Mouse (Mus musculus): ENCODE measurements around the gene Hif1an. TPM values are rescaled to one million over a fixed set of nuclear protein-coding genes. Genes with fewer than 3 reads are reported as not detected.

Gene Hif1an
- polyA plus RNA-seq, 1 experiment from 2014 or later: 35.4 TPM

GRCm38 (mm10) chr19:44542694-44543178, 19.9 kb upstream of the Hif1an start:
- no peak for DNase-seq (ENCODE audit: low spot score)
- Histone ChIP-seq H3K27ac (no peak overlapping the region), H3K9me3 (no peaks in the 10 kb centered on the region), H3K4me3 (no peak overlapping the region), H3K36me3 (peaks cover 12% of the 10 kb centered on the region; the same call in 1 of the 2 replicates), H3K4me1 (peaks cover 11% of the 10 kb centered on the region; the same call in 1 of the 2 replicates), H3K27me3 (ENCODE audit: insufficient read depth, poor library complexity, severe bottlenecking) (peaks cover 5% of the 10 kb centered on the region; the same call in 1 of the 2 replicates)
- WGBS: 85% methylated on average over 8 of the region's 8 CpGs

- no peak overlapping the region for H3K27ac ChIP-seq
These were observed 18.3 kb upstream of the Hif1an start for GRCm38 (mm10) chr19:44544372-44544771.

GRCm38 (mm10) chr19:44544775-44545174, 17.9 kb upstream of the Hif1an start:
- Histone ChIP-seq H3K4me3 (peak overlapping the region; percentile 73), H3K27ac (no peak overlapping the region), H3K27me3 (ENCODE audit: insufficient read depth, poor library complexity, severe bottlenecking) (peaks cover 5% of the 10 kb centered on the region; the same call in 1 of the 2 replicates), H3K36me3 (peaks cover 31% of the 10 kb centered on the region), H3K4me1 (peaks cover 11% of the 10 kb centered on the region; the same call in 1 of the 2 replicates), H3K9me3 (no peaks in the 10 kb centered on the region)
- peak; percentile 85 for DNase-seq (ENCODE audit: low spot score)
- 1% methylated on average over 13 of the region's 13 CpGs for WGBS

More at GRCm38 (mm10) chr19:44544372-44544771, 18.3 kb upstream of the Hif1an start:
- peaks cover 11% of the 10 kb centered on the region; the same call in 1 of the 2 replicates for H3K4me1 ChIP-seq
- no peak overlapping the region for H3K4me3 ChIP-seq
- H3K27me3 ChIP-seq (ENCODE audit: insufficient read depth, poor library complexity, severe bottlenecking): peaks cover 5% of the 10 kb centered on the region; the same call in 1 of the 2 replicates
- peaks cover 28% of the 10 kb centered on the region for H3K36me3 ChIP-seq
- 63% methylated on average over 10 of the region's 10 CpGs for WGBS
- no peak for DNase-seq (ENCODE audit: low spot score)
- no peaks in the 10 kb centered on the region for H3K9me3 ChIP-seq

- Histone ChIP-seq H3K4me1 (peaks cover 11% of the 10 kb centered on the region; the same call in 1 of the 2 replicates), H3K4me3 (peak within 1 kb of the TSS; percentile 73), H3K27ac (peak within 1 kb of the TSS; percentile 89), H3K9me3 (no peaks in the 10 kb centered on the region), H3K27me3 (ENCODE audit: insufficient read depth, poor library complexity, severe bottlenecking) (peaks cover 5% of the 10 kb centered on the region; the same call in 1 of the 2 replicates), H3K36me3 (peaks cover 35% of the 10 kb centered on the region)
- DNase-seq (ENCODE audit: low spot score): peak; percentile 89
- WGBS: under 1% methylated on average over 47 of the region's 47 CpGs
These were observed 17.2 kb upstream of the Hif1an start, which contains the start of gene Sec31b for GRCm38 (mm10) chr19:44545321-44546041. TSS of gene Sec31b (minus strand) at chr19:44545864.

DNA sequence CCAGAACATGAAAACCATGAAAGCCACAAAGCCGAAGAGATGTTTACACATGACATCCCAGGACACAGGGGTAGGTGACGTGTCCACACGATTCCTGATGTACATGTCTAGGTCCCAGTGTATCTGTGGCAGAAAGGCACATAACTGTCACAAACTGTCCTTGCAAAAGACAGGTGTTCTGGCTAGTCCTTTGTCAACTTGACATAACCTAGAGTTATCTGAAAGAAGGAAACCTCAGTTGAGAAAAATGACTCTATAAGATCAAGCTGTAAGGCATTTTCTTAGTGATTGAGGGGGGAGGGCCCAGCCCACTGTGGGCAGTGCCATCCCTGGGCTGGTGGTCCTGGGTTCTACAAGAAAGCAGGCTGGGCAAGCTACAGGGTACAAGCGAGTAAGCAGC, 9.9 kb upstream of the Hif1an start, which contains the start of gene Gm20538:
Gene Gm20538, minus strand, starts transcription at position 101 of the 400 bp plus-strand sequence.
- Histone ChIP-seq H3K27ac (no peak within 1 kb of the TSS), H3K27me3 (ENCODE audit: insufficient read depth, poor library complexity, severe bottlenecking) (no peaks in the 10 kb centered on the region), H3K36me3 (peaks cover 60% of the 10 kb centered on the region)

DNA sequence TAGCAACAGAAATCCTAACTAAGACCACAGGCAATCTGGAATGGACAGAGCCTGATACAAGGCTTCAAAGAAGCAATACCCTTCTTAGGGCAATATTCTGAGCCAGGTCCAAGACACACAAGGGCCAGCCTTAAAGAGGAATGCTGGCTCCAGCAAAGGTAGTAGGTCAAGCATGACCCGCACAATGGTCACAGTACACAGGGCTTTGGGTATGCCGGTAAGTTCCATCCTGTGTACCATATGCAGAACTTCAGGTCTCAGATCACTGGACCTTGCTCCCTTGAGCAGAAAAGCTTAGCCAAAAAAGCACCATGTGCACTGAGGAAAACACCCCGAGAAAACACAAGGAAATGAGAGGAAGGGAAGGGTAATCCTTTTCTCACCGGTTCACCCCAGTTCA, 9.4 kb upstream of the Hif1an start:
- Histone ChIP-seq H3K27me3 (ENCODE audit: insufficient read depth, poor library complexity, severe bottlenecking) (no peaks in the 10 kb centered on the region), H3K4me1 (peaks cover 13% of the 10 kb centered on the region; the same call in 1 of the 2 replicates), H3K36me3 (peaks cover 54% of the 10 kb centered on the region), H3K9me3 (no peaks in the 10 kb centered on the region), H3K4me3 (no peak overlapping the region), H3K27ac (no peak overlapping the region)
- no peak for DNase-seq (ENCODE audit: low spot score)
- 92% methylated on average over 4 of the region's 4 CpGs for WGBS

More for the DNA sequence above, 9.9 kb upstream of the Hif1an start, which contains the start of gene Gm20538:
- WGBS: 90% methylated on average over 4 of the region's 4 CpGs
- DNase-seq (ENCODE audit: low spot score): no peak
- Histone ChIP-seq H3K4me1 (peaks cover 13% of the 10 kb centered on the region; the same call in 1 of the 2 replicates), H3K4me3 (no peak within 1 kb of the TSS), H3K9me3 (no peaks in the 10 kb centered on the region)

DNA sequence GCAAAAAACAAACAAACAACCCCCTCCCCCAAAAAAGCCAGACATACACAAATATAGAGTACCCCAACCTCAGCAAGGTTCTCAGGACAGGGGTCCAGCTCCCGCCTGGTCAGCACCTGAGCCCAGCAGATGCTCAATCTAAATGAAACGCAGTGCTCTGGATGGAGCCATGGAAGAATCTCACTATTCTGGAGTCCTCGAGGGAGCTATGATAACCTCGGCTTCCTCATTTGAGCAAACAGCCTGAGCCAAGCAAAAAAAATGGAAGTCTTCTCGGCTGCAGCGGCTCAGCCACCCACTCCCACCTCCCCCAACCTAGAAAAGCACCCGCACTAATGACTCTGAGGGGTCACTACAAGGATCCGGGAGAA, 8.2 kb upstream of the Hif1an start:
- Histone ChIP-seq H3K36me3 (peaks cover 42% of the 10 kb centered on the region), H3K27ac (peak overlapping the region; percentile 97), H3K4me3 (peak overlapping the region; percentile 90), H3K9me3 (no peaks in the 10 kb centered on the region), H3K4me1 (peaks cover 13% of the 10 kb centered on the region; the same call in 1 of the 2 replicates), H3K27me3 (ENCODE audit: insufficient read depth, poor library complexity, severe bottlenecking) (no peaks in the 10 kb centered on the region)
- no peak for DNase-seq (ENCODE audit: low spot score)
- WGBS: 5% methylated on average over 8 of the region's 8 CpGs

DNA sequence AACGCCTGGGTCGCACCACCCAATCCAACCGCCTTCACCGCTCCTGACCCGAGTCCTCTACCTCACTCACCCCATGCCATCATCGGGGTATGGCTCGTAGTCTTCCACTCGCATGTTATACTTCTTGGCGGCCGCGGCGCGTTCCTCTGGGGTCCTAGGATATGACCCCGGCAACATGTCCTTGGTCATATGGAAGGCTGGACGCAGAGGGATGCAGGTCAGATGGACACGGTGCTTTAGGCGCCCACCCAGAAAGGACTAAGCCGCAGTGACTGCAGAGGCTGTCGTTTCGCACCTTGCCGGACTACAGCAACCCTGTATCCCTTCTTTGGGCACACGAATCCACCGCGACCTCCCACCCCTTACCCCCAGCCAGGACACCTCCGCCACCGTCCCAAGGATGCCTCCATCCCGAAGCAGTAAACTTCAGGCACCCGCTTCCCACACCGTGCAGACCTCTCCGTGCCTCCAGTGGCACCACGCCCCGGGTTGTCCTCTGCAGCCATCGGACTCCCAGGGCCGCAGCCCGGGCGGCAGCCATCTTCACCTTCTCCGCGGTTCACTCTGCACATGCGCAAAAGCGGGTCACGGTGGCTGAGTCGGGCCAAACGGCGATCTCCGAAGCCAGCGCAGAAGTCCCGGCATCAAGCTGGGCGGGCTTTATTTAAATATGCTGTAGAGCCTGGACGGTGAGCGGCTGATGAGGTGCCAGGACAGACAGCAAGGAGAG, 7.6 kb upstream of the Hif1an start, which contains the start of gene Ndufb8:
Gene Ndufb8, minus strand, starts transcription at position 580 of the 730 bp plus-strand sequence.
- H3K27me3 ChIP-seq (ENCODE audit: insufficient read depth, poor library complexity, severe bottlenecking): no peaks in the 10 kb centered on the region
- H3K9me3 ChIP-seq: no peaks in the 10 kb centered on the region
- H3K4me1 ChIP-seq: peaks cover 13% of the 10 kb centered on the region; the same call in 1 of the 2 replicates
- H3K4me3 ChIP-seq: peak within 1 kb of the TSS; percentile 90
- WGBS: under 1% methylated on average over 50 of the region's 50 CpGs
- DNase-seq (ENCODE audit: low spot score): peak; percentile 97
- H3K36me3 ChIP-seq: peaks cover 37% of the 10 kb centered on the region
- peak within 1 kb of the TSS; percentile 97 for H3K27ac ChIP-seq

DNA sequence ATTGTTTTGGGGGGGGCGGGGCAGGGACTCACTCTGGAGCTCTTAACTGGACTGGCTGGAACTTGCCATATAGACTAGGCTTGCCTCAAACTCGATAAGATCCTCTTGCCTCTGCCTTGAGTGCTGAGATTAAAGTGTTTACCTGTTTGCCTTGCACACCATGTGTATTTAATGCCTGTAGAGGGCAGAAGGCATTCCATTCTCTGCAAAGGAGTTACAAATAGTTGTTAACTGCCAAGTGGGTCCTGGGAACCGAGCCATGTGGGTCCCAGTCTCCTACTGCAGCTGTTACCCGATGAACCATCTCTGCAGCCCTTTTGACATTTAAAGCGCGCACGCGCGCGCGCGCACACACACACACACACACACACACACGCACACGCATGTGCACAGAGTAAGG, 1.4 kb downstream of the Hif1an start:
- H3K4me1 ChIP-seq: peaks cover 12% of the 10 kb centered on the region
- no peak overlapping the region for H3K27ac ChIP-seq
- DNase-seq (ENCODE audit: low spot score): no peak
- H3K27me3 ChIP-seq (ENCODE audit: insufficient read depth, poor library complexity, severe bottlenecking): no peaks in the 10 kb centered on the region
- peaks cover 44% of the 10 kb centered on the region for H3K36me3 ChIP-seq
- no peaks in the 10 kb centered on the region for H3K9me3 ChIP-seq
- H3K4me3 ChIP-seq: no peak overlapping the region; the same call in 1 of the 2 replicates
- WGBS: 96% methylated on average over 14 of the region's 14 CpGs

GRCm38 (mm10) chr19:44567763-44568162, 5.1 kb downstream of the Hif1an start:
- no peak overlapping the region for H3K27ac ChIP-seq
- H3K36me3 ChIP-seq: peaks cover 81% of the 10 kb centered on the region
- H3K9me3 ChIP-seq: no peaks in the 10 kb centered on the region
- peaks cover 12% of the 10 kb centered on the region for H3K4me1 ChIP-seq
- no peaks in the 10 kb centered on the region for H3K27me3 ChIP-seq (ENCODE audit: insufficient read depth, poor library complexity, severe bottlenecking)
- H3K4me3 ChIP-seq: no peak overlapping the region
- 92% methylated on average over 3 of the region's 3 CpGs for WGBS
- DNase-seq (ENCODE audit: low spot score): no peak

DNA sequence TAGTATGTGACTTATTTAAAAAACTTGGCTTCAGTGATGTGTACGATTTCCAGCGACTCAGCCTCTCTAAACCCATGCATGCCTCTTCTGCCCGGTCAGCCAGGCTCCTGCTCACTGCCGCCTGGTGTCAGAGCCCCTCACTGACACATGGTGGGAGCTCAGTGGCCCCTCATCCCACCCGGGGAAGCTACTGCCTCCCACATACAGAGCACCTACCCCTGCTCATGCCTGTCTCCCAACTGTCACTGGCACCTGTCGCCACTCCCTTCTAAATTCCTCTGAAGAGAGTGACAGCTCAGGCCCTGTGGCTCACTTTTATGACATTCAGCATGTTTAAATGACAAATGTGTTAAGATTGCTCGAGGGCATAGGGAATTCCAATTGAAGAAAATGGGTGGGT, 13.6 kb downstream of the Hif1an start:
- no peak for DNase-seq (ENCODE audit: low spot score)
- H3K27me3 ChIP-seq (ENCODE audit: insufficient read depth, poor library complexity, severe bottlenecking): no peaks in the 10 kb centered on the region
- WGBS: 73% methylated on average over 7 of the region's 7 CpGs
- H3K9me3 ChIP-seq: no peaks in the 10 kb centered on the region
- H3K27ac ChIP-seq: no peak overlapping the region
- H3K4me1 ChIP-seq: no peaks in the 10 kb centered on the region
- H3K4me3 ChIP-seq: no peak overlapping the region
- H3K36me3 ChIP-seq: peaks cover 49% of the 10 kb centered on the region

DNA sequence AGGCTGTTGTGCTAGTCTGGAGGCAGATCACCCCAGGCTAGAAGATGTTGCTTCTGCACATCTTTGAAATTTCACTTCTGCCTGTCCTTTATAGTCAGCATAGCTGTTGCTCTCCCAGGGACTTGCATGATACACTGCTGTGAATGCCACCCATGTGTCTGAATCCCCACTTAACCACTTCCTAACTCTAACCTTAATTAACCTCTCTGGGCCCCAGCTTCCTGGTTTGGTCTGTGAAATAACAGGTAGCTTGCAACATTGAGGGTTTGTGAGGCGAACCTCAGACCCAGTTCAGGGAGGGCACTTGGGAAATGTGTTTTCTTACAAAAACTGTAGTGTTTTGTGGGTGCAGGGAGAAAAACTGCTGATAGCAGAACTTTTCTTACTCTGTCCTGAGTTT, 15.4 kb downstream of the Hif1an start:
- whole genome bisulfite sequencing: 71% methylated on average over 1 of the region's 1 CpGs
- Histone ChIP-seq H3K4me3 (no peak overlapping the region), H3K27me3 (ENCODE audit: insufficient read depth, poor library complexity, severe bottlenecking) (0 out of 2 replicates have a peak, but pooled peaks cover under 1% of the 10 kb centered on the region), H3K27ac (no peak overlapping the region), H3K4me1 (no peaks in the 10 kb centered on the region), H3K9me3 (no peaks in the 10 kb centered on the region), H3K36me3 (peaks cover 32% of the 10 kb centered on the region)
- no peak for DNase-seq (ENCODE audit: low spot score)
